Mouse (Mus musculus) stomach, embryonic 15.5 days (tissue): ENCODE measurements around the gene Cdh20. TPM values are rescaled to one million over a fixed set of nuclear protein-coding genes. Genes with fewer than 3 reads are reported as not detected.
A peak's percentile ranks its signal among the peaks of the same experiment; 100 is the strongest.

Source experiments
- ATAC-seq: fragments of 200-750 bp; cut with Nextera tagmentation; 2 replicates; pipeline ENCODE4 v1.8.0; 2017; ENCODE audit warnings: low read depth, moderate number of reproducible peaks, moderate TSS enrichment; ENCODE audit not compliant: insufficient read depth, low FRiP score
- H3K27ac ChIP-seq: fragments of 300-500 bp; sonication (generic); 2 replicates; pipeline ENCODE4 v1.5.1; 2015; ENCODE audit warnings: mild to moderate bottlenecking, inconsistent platforms
- H3K27me3 ChIP-seq: fragments of 300-500 bp; sonication (generic); replicated peaks from 2 replicates; pipeline ENCODE4 v1.6.1; 2015; ENCODE audit warnings: inconsistent platforms
- H3K36me3 ChIP-seq: fragments of 300-500 bp; sonication (generic); 2 replicates; pipeline ENCODE4 v1.6.1; 2015; ENCODE audit warnings: inconsistent platforms
- H3K4me1 ChIP-seq: fragments of 300-500 bp; sonication (generic); 2 replicates; pipeline ENCODE4 v1.6.1; 2015; ENCODE audit warnings: inconsistent platforms
- H3K4me2 ChIP-seq: fragments of 300-500 bp; sonication (generic); 2 replicates; pipeline ENCODE4 v1.6.1; 2015; ENCODE audit warnings: mild to moderate bottlenecking, inconsistent platforms
- H3K4me3 ChIP-seq: fragments of 300-500 bp; sonication (generic); replicated peaks from 2 replicates; pipeline ENCODE4 v1.5.1; 2015; ENCODE audit warnings: inconsistent platforms
- H3K9ac ChIP-seq: fragments of 300-500 bp; sonication (generic); 2 replicates; pipeline ENCODE4 v1.6.1; 2015; ENCODE audit warnings: inconsistent platforms
- H3K9me3 ChIP-seq: fragments of 300-500 bp; sonication (generic); 2 replicates; pipeline ENCODE4 v1.6.1; 2016; ENCODE audit warnings: inconsistent platforms
- WGBS: fragments of 180-500 bp; shearing (Covaris S2); methylation state at CpG from one replicate; pipeline ENCODE4 v1.1.7; 2015; 5-methylcytosine and 5-hydroxymethylcytosine counted together
- polyA plus RNA-seq: library from polyadenylated mRNA; unstranded; fragments of >200 nt; fragmentation: Nextera tagmentation; extraction: Ambion mirVana; gene quantifications from 2 replicates; pipeline ENCODE4 v1.2.1, GENCODE M21; 2015

The Cdh20 gene
- polyA plus RNA-seq = 0.10 and 0.13 TPM in 2 replicates

DNA sequence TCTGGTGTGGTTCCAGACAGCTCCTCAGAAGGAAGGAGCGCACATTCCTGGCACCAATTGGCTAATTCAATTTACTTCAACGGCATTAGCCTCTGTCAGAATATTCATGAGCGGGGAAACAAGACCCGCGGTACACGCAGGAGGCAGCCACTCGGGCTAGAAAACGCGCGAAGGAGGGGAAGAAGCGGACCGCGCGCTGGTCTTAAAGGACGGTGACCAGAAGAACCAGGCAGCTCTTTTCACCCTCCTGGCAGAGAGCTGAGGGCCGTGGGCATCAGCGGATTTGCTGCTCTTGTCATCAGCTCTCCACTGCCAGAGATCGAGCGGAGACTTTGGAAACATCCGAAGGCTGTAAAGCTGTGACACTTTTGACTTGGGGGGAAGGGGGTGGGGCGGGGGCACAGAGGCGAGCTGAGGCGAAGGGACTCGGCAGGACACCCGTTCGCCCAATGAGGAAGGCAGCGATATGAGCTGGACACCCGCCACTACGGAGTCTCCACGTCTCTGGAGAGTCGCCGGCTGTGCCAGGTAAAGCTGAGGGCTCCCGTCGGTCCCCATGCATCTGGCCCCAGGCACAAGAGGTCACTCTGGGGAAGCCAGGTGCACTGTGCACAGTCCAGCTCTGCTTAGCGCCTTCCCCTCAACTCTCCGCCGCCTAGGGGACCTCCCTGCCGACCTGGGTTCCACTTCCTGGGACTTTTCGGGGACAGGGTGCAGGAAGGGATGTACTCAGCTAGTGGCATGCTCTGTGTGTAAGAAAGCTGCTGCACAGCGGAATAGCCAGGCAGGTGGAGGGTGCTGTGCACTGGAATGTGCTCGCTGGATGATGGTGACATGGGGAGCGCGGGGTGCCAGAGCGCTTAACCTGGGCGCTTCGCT, at the start of gene Cdh20:
Gene Cdh20, plus strand, starts transcription at position 159 of the 879 bp plus-strand sequence.
- H3K9me3 ChIP-seq = no peaks in the 10 kb centered on the region
- H3K4me3 ChIP-seq = peak within 1 kb of the TSS; percentile 38
- H3K4me1 ChIP-seq = peaks cover 13% of the 10 kb centered on the region; the same call in 1 of the 2 replicates
- peak; percentile 47; the same call in 1 of the 2 replicates for ATAC-seq
- peaks cover 11% of the 10 kb centered on the region for H3K27me3 ChIP-seq
- H3K4me2 ChIP-seq = peak within 1 kb of the TSS; percentile 81
- no peaks in the 10 kb centered on the region for H3K36me3 ChIP-seq
- H3K9ac ChIP-seq = no peak within 1 kb of the TSS
- no peak within 1 kb of the TSS for H3K27ac ChIP-seq
- under 1% methylated on average over 46 of the region's 46 CpGs for WGBS

DNA sequence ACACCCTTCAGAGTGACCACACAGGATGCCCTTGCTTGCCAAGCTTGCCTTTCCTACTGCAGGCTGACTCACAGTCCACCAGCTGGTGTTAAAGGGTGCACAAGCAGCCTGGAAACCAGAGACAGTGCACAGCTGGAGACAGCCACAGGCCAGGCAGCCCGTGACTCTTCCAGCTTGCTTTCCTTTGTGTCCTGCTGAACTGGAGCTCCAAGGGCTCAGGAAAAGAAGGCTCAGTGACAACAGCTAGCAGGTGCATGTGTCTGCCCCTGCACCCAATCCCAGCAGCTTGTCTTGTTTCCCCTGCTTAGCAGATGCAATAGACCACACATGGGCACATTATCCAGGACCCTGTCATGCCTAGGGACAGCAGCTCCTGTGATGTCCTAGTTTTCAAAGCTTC, 21.5 kb upstream of the Cdh20 start:
- no peak for ATAC-seq
- no peaks in the 10 kb centered on the region for H3K4me1 ChIP-seq
- no peak overlapping the region for H3K27ac ChIP-seq
- H3K4me2 ChIP-seq = no peak overlapping the region
- H3K9me3 ChIP-seq = no peaks in the 10 kb centered on the region
- no peaks in the 10 kb centered on the region for H3K36me3 ChIP-seq
- no peak overlapping the region for H3K4me3 ChIP-seq
- H3K9ac ChIP-seq = no peak overlapping the region
- H3K27me3 ChIP-seq = no peaks in the 10 kb centered on the region
- WGBS = 14% methylated on average over 1 of the region's 1 CpGs

DNA sequence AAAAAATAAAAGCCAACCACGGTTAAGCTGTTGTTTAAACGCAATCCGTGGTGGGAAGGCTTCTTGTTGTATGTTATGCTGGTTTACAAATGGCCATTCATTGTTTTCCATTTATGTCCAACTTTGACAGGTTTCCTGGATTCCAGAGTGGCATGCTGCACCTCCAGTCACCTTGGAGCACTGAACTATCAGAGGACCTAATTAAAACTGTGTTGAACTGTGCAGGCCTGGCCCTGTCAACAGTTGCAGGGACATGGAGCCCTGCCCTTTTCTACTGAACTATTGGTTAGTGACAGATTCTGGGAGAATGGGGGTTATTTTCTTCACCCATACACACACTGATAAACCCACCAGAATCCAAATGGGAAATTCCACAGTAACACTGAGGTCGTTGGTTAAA, 20.9 kb upstream of the Cdh20 start:
- Histone ChIP-seq H3K4me1 (no peaks in the 10 kb centered on the region), H3K4me3 (no peak overlapping the region), H3K27ac (no peak overlapping the region), H3K27me3 (no peaks in the 10 kb centered on the region), H3K4me2 (no peak overlapping the region), H3K9me3 (no peaks in the 10 kb centered on the region), H3K9ac (no peak overlapping the region), H3K36me3 (no peaks in the 10 kb centered on the region)
- ATAC-seq = no peak
- WGBS = 59% methylated on average over 4 of the region's 4 CpGs

DNA sequence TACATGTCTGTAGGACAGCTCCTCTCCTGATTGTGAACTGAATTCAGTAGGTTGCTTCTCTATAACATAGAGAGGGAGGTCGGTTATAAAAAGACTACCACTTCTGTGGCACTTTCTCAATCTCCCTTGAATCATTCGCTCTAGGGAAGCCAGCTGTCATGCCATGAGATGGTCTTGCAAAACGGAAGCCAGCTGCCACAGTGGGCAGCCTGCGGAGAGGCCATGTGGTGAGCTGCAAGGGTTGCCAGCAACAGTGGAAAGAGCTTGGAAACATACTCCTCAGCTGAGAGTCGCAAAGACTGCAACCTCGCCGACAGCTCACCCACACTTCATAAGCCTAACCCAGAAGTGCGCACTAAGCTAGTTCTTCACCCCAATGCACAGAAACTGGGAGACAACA, 13.8 kb upstream of the Cdh20 start:
- no peak overlapping the region for H3K4me2 ChIP-seq
- H3K9me3 ChIP-seq = no peaks in the 10 kb centered on the region
- no peak overlapping the region for H3K4me3 ChIP-seq
- WGBS = 66% methylated on average over 8 of the region's 8 CpGs
- H3K4me1 ChIP-seq = no peaks in the 10 kb centered on the region
- H3K27ac ChIP-seq = no peak overlapping the region
- H3K9ac ChIP-seq = no peak overlapping the region
- no peak for ATAC-seq
- H3K27me3 ChIP-seq = no peaks in the 10 kb centered on the region
- H3K36me3 ChIP-seq = no peaks in the 10 kb centered on the region

DNA sequence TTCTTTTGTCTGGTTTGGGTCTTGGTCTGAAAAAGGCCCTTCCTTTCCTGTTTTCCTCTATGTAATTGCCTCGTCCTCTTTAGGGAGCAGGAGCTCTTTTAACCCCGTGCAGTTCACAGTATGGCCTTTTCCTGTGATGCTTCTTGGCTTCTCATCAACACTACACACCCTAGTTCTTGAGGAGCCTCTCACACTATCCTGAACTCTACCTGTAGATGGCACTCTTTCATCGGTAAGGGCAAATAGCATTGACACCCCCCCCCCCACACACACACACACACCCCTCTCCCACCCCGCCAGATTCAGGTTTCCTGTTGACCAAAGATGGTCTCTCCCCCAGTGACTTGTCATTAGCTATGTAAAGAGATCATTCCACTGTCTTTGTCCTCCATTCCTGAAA, 12.4 kb upstream of the Cdh20 start:
- H3K27me3 ChIP-seq = no peaks in the 10 kb centered on the region
- H3K27ac ChIP-seq = no peak overlapping the region
- no peaks in the 10 kb centered on the region for H3K4me1 ChIP-seq
- H3K4me3 ChIP-seq = no peak overlapping the region
- WGBS = 34% methylated on average over 4 of the region's 4 CpGs
- H3K4me2 ChIP-seq = no peak overlapping the region
- no peak overlapping the region for H3K9ac ChIP-seq
- no peaks in the 10 kb centered on the region for H3K9me3 ChIP-seq
- no peak for ATAC-seq
- no peaks in the 10 kb centered on the region for H3K36me3 ChIP-seq

DNA sequence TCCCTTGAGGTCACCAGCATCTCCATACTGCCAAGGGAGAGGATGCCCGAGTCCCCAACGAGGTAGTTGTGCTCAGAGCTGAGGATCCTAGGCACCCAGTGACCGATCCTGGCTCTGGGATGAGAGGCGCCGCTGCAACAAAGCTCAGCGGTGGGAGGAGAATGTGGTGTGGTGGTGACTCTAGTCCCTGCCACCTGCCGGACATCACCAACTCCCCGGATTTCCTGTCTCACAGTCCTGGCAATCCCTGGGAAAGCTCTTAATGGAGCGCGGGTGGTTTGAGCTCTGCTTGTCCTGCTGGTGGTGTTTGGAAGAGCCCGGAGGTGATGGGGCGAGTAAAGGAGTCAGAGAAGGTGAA, 900 bp downstream of the Cdh20 start:
- Histone ChIP-seq H3K9ac (no peak overlapping the region), H3K4me3 (peak overlapping the region; percentile 38), H3K27me3 (peaks cover 11% of the 10 kb centered on the region), H3K4me2 (peak overlapping the region; percentile 81), H3K4me1 (peaks cover 13% of the 10 kb centered on the region; the same call in 1 of the 2 replicates), H3K27ac (no peak overlapping the region), H3K9me3 (no peaks in the 10 kb centered on the region), H3K36me3 (no peaks in the 10 kb centered on the region)
- WGBS = under 1% methylated on average over 12 of the region's 12 CpGs
- ATAC-seq = peak; percentile 35; the same call in 1 of the 2 replicates

DNA sequence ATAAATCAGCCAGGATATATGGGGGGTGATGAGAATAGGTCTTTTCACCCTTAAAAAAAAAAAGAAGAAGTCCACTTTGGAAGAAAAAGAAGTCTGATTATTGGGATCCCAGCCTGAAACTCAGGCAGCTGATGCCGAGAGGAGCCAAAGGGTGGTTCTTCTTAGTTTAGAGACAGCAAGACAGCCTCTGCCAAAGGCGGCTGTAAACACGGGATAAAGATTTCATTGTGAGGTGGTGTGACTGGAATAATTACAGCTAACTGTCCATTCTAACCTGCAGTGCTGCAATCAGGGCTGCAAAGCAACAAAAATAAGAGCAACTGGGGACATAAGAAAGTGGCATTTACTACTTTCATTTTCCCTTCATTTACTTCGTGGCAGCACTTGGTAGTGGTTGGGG, 3.6 kb downstream of the Cdh20 start:
- H3K4me1 ChIP-seq = peaks cover 13% of the 10 kb centered on the region; the same call in 1 of the 2 replicates
- H3K4me2 ChIP-seq = no peak overlapping the region
- no peak overlapping the region for H3K9ac ChIP-seq
- H3K36me3 ChIP-seq = no peaks in the 10 kb centered on the region
- 77% methylated on average over 4 of the region's 4 CpGs for WGBS
- no peak overlapping the region for H3K4me3 ChIP-seq
- H3K27ac ChIP-seq = no peak overlapping the region
- H3K9me3 ChIP-seq = no peaks in the 10 kb centered on the region
- no peak for ATAC-seq
- peaks cover 11% of the 10 kb centered on the region for H3K27me3 ChIP-seq

DNA sequence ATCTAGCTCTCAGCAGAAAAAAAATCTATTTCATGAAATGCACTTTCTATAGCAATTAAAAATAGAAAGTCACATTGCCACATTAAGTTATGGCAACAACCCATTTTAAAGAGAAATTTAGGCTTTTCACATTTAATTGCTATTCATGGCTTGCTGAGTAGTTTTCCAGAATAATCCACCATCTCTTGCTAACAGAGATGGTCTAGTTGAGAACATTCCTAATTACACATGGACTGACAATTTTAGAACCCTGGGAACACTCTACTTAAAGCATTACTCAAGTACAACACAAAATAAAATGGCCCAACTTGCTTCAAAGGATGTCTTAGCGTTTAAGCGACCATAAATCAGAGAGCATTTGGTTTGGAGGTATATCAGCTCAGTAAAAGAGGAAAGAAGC, 4.9 kb downstream of the Cdh20 start:
- 69% methylated on average over 2 of the region's 2 CpGs for WGBS
- H3K9me3 ChIP-seq = no peaks in the 10 kb centered on the region
- H3K4me1 ChIP-seq = peaks cover 11% of the 10 kb centered on the region; the same call in 1 of the 2 replicates
- H3K36me3 ChIP-seq = no peaks in the 10 kb centered on the region
- ATAC-seq = no peak
- H3K4me2 ChIP-seq = no peak overlapping the region
- H3K4me3 ChIP-seq = no peak overlapping the region
- no peak overlapping the region for H3K27ac ChIP-seq
- no peak overlapping the region for H3K9ac ChIP-seq
- peaks cover 11% of the 10 kb centered on the region for H3K27me3 ChIP-seq

DNA sequence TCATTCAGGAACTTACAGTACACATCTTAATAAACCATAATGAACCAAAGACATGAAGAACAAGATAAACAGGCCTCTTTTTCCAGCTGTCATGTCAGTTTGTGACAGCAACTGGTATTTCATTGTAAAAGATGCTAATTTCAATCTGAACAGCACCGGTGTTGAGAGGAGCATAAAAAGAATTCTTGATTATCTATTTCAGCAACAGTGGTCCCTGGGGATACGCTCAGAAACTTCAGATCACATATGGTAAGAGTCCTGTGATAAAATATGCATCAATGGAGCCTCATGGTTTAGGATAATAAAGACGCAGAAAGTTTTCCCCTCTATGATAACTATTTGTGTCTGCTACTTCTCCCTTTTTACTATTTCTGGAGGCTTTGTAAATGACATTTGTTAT, 25.2 kb downstream of the Cdh20 start:
- no peak overlapping the region for H3K27ac ChIP-seq
- no peak overlapping the region for H3K4me3 ChIP-seq
- no peaks in the 10 kb centered on the region for H3K4me1 ChIP-seq
- no peak overlapping the region for H3K4me2 ChIP-seq
- H3K9me3 ChIP-seq = no peaks in the 10 kb centered on the region
- no peaks in the 10 kb centered on the region for H3K36me3 ChIP-seq
- ATAC-seq = no peak
- H3K9ac ChIP-seq = no peak overlapping the region
- no peaks in the 10 kb centered on the region for H3K27me3 ChIP-seq
- WGBS = 83% methylated on average over 3 of the region's 3 CpGs

DNA sequence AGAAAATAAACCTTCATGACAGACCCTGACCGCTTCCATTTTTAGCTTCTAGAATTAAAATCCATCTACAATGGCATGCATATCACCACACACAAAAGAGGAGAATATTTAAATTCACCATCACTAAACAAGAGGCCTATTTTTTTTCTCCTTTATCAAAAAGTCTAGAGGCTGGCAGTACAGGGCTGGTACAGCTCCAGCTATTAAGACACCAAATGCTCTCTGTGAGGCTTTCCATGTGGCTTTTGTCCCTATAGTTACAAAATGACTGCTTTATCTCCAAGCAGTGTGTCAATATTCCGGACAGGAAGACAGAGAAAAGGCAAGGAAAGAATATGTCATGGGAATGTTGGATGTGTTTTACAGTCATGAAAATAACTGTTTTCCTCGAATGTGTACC, 27.8 kb downstream of the Cdh20 start:
- no peaks in the 10 kb centered on the region for H3K36me3 ChIP-seq
- no peaks in the 10 kb centered on the region for H3K4me1 ChIP-seq
- H3K9me3 ChIP-seq = no peaks in the 10 kb centered on the region
- no peak overlapping the region for H3K4me2 ChIP-seq
- H3K4me3 ChIP-seq = no peak overlapping the region
- H3K27me3 ChIP-seq = no peaks in the 10 kb centered on the region
- 61% methylated on average over 3 of the region's 3 CpGs for WGBS
- no peak for ATAC-seq
- H3K9ac ChIP-seq = no peak overlapping the region
- H3K27ac ChIP-seq = no peak overlapping the region

DNA sequence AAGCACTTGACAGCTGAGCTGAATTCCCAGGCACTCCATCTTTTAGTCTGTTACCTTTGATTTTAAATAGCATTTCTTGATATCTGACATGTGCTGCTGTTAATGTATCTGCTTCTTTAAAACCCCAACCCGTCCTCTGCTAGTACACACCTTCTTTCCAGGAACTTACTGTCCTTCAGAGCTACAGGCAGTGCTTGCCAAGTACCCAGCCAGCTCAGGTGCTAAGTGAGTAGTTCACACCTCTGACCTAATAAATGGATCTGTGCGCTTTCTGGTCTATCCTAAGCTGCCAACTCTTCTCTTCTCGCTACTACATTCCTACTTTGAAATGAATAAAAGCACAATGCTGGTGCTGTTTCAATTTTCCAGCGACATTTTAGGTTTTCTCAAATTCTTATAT, 28.8 kb downstream of the Cdh20 start:
- H3K9me3 ChIP-seq = no peaks in the 10 kb centered on the region
- H3K27me3 ChIP-seq = no peaks in the 10 kb centered on the region
- H3K4me1 ChIP-seq = no peaks in the 10 kb centered on the region
- no peak for ATAC-seq
- no peak overlapping the region for H3K9ac ChIP-seq
- no peaks in the 10 kb centered on the region for H3K36me3 ChIP-seq
- no peak overlapping the region for H3K4me2 ChIP-seq
- no peak overlapping the region for H3K4me3 ChIP-seq
- WGBS = 60% methylated on average over 4 of the region's 4 CpGs
- H3K27ac ChIP-seq = no peak overlapping the region

DNA sequence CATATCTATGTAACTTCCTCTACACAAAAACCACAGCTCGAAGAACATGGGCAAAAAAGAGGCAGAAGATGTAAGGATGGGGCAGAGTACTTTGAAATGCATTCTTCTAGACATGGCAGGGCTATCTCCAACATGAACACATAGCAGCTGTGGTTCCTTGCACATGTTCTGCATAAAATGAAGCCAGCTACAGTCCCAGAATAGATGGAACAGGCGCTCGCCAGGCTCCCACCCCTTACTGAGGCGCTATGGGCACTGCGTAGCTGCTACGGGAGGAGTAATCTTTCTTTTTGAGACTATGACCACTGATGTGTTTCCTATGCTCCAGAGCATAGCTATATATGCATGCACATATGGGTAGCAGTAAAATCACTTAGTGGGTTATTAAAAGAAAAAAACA, 36.4 kb downstream of the Cdh20 start:
- WGBS = 87% methylated on average over 6 of the region's 6 CpGs
- H3K9ac ChIP-seq = no peak overlapping the region
- ATAC-seq = no peak
- no peaks in the 10 kb centered on the region for H3K9me3 ChIP-seq
- H3K4me3 ChIP-seq = no peak overlapping the region
- H3K4me1 ChIP-seq = no peaks in the 10 kb centered on the region
- H3K36me3 ChIP-seq = no peaks in the 10 kb centered on the region
- H3K4me2 ChIP-seq = no peak overlapping the region
- no peaks in the 10 kb centered on the region for H3K27me3 ChIP-seq
- H3K27ac ChIP-seq = no peak overlapping the region
